Mouse (Mus musculus) MEL (cell line): Measurements from ENCODE around the gene Snu13.

Experiments used
- CTCF ChIP-seq, 3 experiments: IDR thresholded peaks in 2 of 3; conservative IDR thresholded peaks in 1 of 3; 2 replicates each; pipeline ENCODE4 v1.5.1; 2011 to 2012; ENCODE audit warnings: low read length in 3 of 3, low read depth in 2 of 3, mild to moderate bottlenecking in 2 of 3, improper control_type of control experiment in 1 of 3, inconsistent platforms in 1 of 3, mixed read lengths in 1 of 3, moderate library complexity in 1 of 3; ENCODE audit not compliant: control insufficient read depth in 1 of 3, insufficient read depth in 1 of 3, poor library complexity in 1 of 3, severe bottlenecking in 1 of 3
- MAFK ChIP-seq: IDR thresholded peaks from 2 replicates; pipeline ENCODE4 v1.6.1; 2011; ENCODE audit warnings: low read depth, mild to moderate bottlenecking, low read length, improper control_type of control experiment, borderline replicate concordance
- MYC ChIP-seq: IDR thresholded peaks from 2 replicates; pipeline ENCODE4 v1.6.1; 2011; ENCODE audit warnings: low read depth, mild to moderate bottlenecking, low read length, improper control_type of control experiment, moderate library complexity
- POLR2A ChIP-seq, 2 experiments: IDR thresholded peaks; 2 replicates each; pipeline ENCODE4 v1.6.1; 2011 to 2012; ENCODE audit warnings: low read length in 2 of 2, mild to moderate bottlenecking in 2 of 2, control low read depth in 1 of 2, improper control_type of control experiment in 1 of 2, low read depth in 1 of 2, moderate library complexity in 1 of 2; ENCODE audit not compliant: control insufficient read depth in 1 of 2, insufficient read depth in 1 of 2, poor library complexity in 1 of 2

DNA sequence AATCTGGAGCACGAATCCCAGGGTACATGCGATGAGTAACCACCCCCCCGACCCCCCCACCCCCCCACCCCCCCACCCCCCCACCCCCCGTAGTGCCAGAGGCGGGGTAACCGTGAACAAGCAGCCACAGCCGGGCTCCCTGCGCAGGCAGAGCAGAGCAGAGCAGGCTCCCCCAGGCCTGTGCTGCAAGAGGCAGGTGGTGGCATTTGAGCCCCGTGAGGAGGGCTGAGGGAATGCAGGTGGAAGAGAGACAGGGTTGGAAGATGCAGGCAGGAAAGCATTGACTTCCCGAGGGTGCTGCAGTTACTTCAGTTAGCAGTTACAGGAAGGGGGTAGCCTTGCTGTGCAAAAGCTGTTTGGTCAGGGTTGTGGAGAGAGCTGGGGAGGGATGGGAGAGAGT is 39.9 kb upstream of the Snu13 start:
- no peak for TF ChIP-seq MAFK
- no peak for TF ChIP-seq POLR2A (IDR thresholded peaks at IDR 0.05; ENCODE audit: control insufficient read depth in 1 of 2, insufficient read depth in 1 of 2, low read depth in 1 of 2, low read length in 2 of 2, poor library complexity in 1 of 2)
- TF ChIP-seq MYC = no peak
- no peak for TF ChIP-seq CTCF (IDR thresholded peaks at IDR 0.05 in 2 of 3, conservative IDR thresholded peaks at IDR 0.05 in 1 of 3; ENCODE audit: control insufficient read depth in 1 of 3, insufficient read depth in 1 of 3, low read depth in 2 of 3, low read length in 3 of 3, poor library complexity in 1 of 3, severe bottlenecking in 1 of 3)
